Mouse (Mus musculus): ENCODE measurements around the gene Ddx58. TPM values are rescaled to one million over a fixed set of nuclear protein-coding genes. Genes with fewer than 3 reads are reported as not detected.

Ddx58 gene
- polyA plus RNA-seq, 1 experiment from 2014 or later: 22.6 TPM

DNA sequence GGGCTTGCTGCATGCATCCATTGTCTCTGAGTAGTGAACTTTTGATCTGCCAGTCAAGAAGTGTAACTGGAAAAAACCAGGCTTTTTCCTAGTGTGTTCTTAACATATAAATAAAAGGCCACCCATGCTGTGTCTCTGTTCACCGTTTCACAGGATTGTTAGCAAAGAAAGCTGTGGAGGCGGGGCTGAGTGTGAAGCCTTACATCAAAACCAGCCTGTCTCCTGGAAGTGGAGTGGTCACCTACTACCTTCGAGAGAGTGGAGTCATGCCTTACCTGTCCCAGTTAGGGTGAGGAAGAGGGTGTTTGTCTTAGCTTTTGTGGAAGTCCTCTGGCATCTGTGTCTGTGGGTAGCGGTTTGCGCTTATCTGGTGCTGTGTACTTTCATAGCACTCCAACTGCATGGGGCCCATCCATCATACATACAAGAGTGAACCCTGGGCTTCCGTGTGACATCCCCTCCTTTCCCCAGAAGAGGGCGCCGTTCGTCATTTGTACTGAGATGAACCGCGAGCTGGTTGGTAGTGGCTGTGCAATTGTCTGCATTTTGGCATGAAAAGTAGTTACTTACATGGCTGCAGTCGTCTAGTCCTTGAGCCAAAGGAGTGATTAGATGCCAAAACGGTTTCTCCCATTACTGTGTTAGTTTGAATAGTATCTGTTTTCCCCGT, 56.8 kb downstream of the Ddx58 start:
- peak; percentile 70 for DNase-seq (ENCODE audit: low spot score)

- no peak for DNase-seq (ENCODE audit: low spot score)
Measured at GRCm38 (mm10) chr4:40181681-40182080, 57.9 kb downstream of the Ddx58 start.

DNA sequence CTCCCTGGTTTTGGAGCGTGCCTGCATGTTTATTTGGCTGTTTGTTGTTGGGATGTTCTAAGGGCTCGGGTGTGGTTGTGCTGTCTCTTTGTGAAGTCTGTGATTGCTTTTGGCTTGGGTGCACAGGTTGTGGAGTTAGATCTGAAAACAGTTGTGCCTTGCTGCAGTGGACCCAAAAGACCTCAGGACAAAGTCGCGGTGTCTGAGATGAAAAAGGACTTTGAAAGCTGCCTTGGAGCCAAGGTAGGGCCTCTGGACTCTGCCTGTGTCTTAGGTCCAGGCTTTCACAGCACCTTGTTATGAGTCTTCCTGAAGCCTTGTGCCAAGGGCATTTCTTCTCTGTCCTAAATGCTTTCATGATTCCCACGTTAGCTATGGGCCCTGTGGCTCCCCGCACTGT, 59.6 kb downstream of the Ddx58 start:
- no peak for DNase-seq (ENCODE audit: low spot score)

- DNase-seq (ENCODE audit: low spot score): no peak
Measured at GRCm38 (mm10) chr4:40178584-40178983, 61.0 kb downstream of the Ddx58 start.

GRCm38 (mm10) chr4:40174321-40174720, 65.3 kb downstream of the Ddx58 start:
- no peak for DNase-seq (ENCODE audit: low spot score)

- DNase-seq (ENCODE audit: low spot score): no peak
Measured at GRCm38 (mm10) chr4:40172336-40172735, 67.3 kb downstream of the Ddx58 start.

DNA sequence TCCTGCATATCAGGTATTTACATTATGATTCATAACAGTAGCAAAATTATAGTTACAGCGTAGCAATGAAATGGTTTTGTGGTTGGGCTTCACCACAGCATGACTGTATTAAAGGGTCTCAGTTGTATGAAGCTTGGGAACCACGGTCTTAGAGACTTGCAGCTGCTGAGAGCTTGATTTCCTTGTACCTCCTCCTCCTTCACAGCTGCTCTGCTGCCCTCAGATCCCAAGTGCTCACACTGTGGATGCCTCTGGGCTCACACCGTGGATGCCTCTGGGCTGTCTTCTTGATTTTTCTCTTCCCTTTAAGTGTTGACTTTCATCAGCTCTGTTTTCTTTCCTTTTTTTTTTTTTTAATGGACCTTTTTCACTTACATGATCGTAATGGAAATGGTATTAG, 68.2 kb downstream of the Ddx58 start:
- DNase-seq (ENCODE audit: low spot score): peak; percentile 14

DNA sequence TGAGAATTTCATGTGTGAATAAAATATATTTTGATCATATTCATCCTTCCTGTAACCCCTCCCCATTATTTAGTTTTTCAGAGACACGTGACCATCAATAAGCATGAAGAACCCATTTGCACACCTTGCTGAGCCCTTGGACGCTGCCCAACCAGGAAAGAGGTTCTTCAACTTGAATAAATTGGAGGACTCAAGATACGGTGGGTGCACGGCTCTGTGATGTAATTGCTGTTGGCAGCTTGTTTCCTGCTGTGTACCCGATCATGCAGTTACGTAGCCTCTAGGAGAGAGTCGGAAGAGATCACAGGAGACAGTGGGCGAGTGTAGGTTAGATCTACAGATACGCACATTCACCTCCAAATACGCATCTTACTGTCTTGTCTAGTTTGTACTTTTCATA, 76.0 kb downstream of the Ddx58 start:
- DNase-seq (ENCODE audit: low spot score): no peak

- DNase-seq (ENCODE audit: low spot score): no peak
Measured at GRCm38 (mm10) chr4:40160591-40161434, 78.8 kb downstream of the Ddx58 start.

GRCm38 (mm10) chr4:40158224-40158540, 81.4 kb downstream of the Ddx58 start:
- no peak for DNase-seq (ENCODE audit: low spot score)

DNA sequence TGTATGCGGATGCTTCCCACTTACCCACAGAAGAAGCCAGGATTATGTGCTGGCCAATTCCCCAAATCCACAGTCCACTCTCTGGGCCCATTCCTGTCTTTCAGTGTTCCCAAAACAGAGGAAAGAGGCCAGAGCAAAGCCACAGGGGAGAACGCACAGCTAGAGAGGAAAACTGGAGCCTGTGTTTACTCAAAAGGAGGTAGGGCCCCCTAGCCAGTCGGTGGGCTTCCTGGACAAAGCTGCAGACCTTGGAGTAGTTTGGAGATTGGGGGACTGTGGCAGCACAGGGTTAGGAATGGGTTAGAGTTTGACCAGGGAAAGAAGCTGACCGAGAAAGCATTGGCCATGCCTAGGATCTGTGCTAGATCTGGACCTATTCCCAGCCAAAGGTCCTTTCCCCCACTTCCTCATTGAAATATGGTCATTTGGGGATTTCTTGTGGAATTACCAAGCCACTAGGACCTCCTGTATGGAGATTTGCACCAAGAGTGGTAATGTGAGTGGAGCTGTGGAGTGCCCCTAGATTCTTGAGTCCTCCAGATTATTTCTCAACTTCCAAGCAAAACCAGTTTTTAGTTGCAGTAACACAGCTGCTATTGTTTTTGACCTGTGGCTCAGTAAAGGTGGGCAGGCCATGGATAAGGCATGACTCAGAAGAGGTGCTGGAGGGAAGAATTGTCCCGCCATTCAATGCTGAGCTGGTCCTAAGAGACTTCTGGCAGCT, 82.0 kb downstream of the Ddx58 start:
- DNase-seq (ENCODE audit: low spot score): no peak

DNA sequence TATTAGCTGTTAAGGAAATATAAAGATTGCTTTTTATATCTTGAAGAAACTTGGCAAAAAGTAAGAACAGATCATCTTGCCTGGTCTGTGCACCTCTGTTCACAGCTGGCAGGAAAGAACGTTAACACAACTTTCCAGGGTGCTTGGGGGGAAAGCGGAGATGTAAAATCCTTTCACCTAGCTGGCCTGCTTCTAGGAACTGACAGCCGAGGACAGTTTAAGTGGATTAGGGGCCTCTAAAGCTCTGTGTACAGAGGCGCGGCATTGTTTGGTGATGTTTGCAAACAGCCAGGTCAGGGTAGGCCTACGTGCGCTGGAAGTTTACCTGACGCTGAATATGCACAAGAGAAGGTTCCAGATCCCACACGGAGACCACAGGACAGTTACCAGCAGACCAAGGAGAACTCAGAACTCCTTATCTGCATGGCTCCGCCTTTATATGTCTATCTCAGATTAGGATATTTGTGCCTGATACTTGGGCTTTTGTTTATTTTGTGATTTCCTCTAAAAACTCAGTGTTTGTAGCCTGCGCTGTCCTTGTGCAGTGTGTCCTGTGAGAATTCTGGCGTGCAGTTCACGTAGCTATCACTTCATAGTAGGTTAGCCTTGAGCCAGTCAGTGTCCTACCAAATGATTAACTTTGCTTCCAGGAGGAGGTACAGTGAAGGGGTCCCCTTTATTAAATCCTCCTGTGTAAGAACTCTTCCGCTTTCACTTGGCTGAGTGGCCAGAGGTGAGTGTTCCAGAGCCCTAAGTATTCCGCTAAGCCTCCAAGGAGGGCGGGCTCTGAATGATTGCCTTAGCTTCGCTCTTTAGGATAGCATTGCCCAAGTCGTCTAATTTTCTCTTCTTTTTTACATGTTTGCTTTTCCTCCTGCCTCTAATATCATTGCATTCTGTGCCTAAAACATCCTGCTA, 82.8 kb downstream of the Ddx58 start:
- no peak for DNase-seq (ENCODE audit: low spot score)

- no peak for DNase-seq (ENCODE audit: low spot score)
Measured at GRCm38 (mm10) chr4:40156153-40156552, 83.5 kb downstream of the Ddx58 start.

DNA sequence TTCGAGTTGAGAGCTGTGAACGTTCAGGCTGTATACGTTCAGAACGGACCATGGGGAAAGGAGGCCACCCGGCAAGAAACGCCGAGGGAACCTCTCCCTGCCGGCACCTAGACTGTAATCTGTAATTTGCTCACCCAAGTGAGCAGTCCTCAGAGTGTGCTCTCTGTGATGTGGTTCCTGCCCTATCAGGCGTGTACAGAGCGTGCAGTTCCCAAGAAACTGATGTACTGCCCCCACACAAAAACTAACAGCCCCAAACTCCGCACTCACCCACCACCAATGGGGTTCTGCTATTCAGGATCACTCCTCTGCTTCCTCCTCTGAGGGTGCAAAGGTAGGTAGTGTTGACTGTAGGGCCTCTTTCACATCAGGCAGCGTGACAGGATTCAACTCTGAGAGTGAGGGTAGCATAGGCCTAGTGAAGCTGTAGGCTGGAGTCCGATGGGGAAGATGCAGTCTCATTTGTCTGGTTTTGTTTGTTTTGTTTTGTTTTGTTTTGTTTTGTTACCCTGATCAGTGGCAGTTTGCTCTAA, 84.1 kb downstream of the Ddx58 start:
- DNase-seq (ENCODE audit: low spot score): no peak

DNA sequence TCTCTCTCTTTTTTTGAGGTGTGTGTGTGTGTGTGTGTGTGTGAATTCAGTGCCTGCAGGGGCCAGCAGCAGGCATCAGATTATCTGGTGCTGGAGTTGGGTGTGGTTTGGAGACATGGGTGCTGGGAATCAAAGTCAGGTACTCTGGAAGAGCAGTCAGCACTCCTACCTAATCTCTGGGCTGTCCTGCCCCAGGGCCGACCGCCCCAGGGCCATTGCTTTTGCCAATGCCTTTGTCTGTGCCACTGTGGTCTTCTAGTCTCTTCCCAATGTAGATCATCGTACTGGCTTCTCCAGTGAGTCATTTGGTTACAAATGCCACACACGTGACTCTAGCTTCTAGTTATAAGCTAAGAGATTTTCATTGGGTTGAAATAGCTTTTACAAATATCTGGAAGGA, 84.9 kb downstream of the Ddx58 start:
- DNase-seq (ENCODE audit: low spot score): no peak

Other genes starting within 250 kb of the Ddx58 start
- gene Aco1, start 96.7 kb downstream of the Ddx58 start, polyA plus RNA-seq (2015; fragmentation: Nextera tagmentation; extraction: Ambion mirVana): 25.7 and 26.5 TPM in 2 replicates
- gene Smim27, start 29.8 kb upstream of the Ddx58 start, polyA plus RNA-seq (2015; fragmentation: Nextera tagmentation; extraction: Ambion mirVana): 60.4 and 62.3 TPM in 2 replicates
- 28.6 and 28.9 TPM in 2 replicates for gene Topors, start 30.0 kb upstream of the Ddx58 start, polyA plus RNA-seq (2015; fragmentation: Nextera tagmentation; extraction: Ambion mirVana)
- 352 and 368 TPM in 2 replicates for gene Ndufb6, start 39.6 kb upstream of the Ddx58 start, polyA plus RNA-seq (2015; fragmentation: Nextera tagmentation; extraction: Ambion mirVana)
- gene Tmem215, start 232.4 kb upstream of the Ddx58 start, polyA plus RNA-seq (2015; fragmentation: Nextera tagmentation; extraction: Ambion mirVana): 0.04 TPM in 1 of 2 replicates, not detected in the other

Measured in thymus, postnatal 0 days (tissue).